Mouse (Mus musculus) midbrain, embryonic 11.5 days (tissue): ENCODE data around the gene Surf4. TPM values are rescaled to one million over a fixed set of nuclear protein-coding genes. Genes with fewer than 3 reads are reported as not detected.

Experiments
- ATAC-seq: fragments of 200-750 bp; cut with Nextera tagmentation; 2 replicates; pipeline ENCODE4 v1.8.0; 2017; ENCODE audit warnings: moderate TSS enrichment, moderate library complexity; ENCODE audit not compliant: low FRiP score
- DNase-seq: peaks from one replicate; pipeline ENCODE4 v3.0.0; 2015; ENCODE audit warnings: low spot score; ENCODE audit errors: missing footprints
- H3K27ac ChIP-seq: fragments of 300-500 bp; sonication (generic); 2 replicates; pipeline ENCODE4 v1.5.1; 2014; ENCODE audit warnings: low read depth, low read length
- H3K27me3 ChIP-seq: fragments of 300-500 bp; sonication (generic); 2 replicates; pipeline ENCODE4 v1.6.1; 2014; ENCODE audit warnings: mild to moderate bottlenecking, low read length, moderate library complexity, mixed read lengths; ENCODE audit not compliant: control insufficient read depth, insufficient read depth
- H3K36me3 ChIP-seq: fragments of 300-500 bp; sonication (generic); 2 replicates; pipeline ENCODE4 v1.6.1; 2014; ENCODE audit warnings: mild to moderate bottlenecking, low read length, moderate library complexity, mixed read lengths; ENCODE audit not compliant: control insufficient read depth, insufficient read depth
- H3K4me1 ChIP-seq: fragments of 300-500 bp; sonication (generic); 2 replicates; pipeline ENCODE4 v1.6.1; 2014; ENCODE audit warnings: low read length; ENCODE audit not compliant: control insufficient read depth, insufficient read depth
- H3K4me2 ChIP-seq: fragments of 300-500 bp; sonication (generic); 2 replicates; pipeline ENCODE4 v1.6.1; 2014; ENCODE audit warnings: mild to moderate bottlenecking, moderate library complexity
- H3K4me3 ChIP-seq: fragments of 300-500 bp; sonication (generic); 2 replicates; pipeline ENCODE4 v1.5.1; 2014; ENCODE audit warnings: low read depth, low read length
- H3K9ac ChIP-seq: fragments of 300-500 bp; sonication (generic); 2 replicates; pipeline ENCODE4 v1.6.1; 2014; ENCODE audit warnings: low read length
- H3K9me3 ChIP-seq: fragments of 300-500 bp; sonication (generic); 2 replicates; pipeline ENCODE4 v1.6.1; 2016; ENCODE audit warnings: low read length; ENCODE audit not compliant: control insufficient read depth
- WGBS: fragments of 180-500 bp; shearing (Covaris S2); extraction: QIAGEN DNeasy Blood & Tissue Kit; methylation state at CpG from one replicate; pipeline ENCODE4 v1.1.7; 2014; 5-methylcytosine and 5-hydroxymethylcytosine counted together
- polyA plus RNA-seq: library from polyadenylated mRNA; unstranded; fragments of >200 nt; fragmentation: Nextera tagmentation; extraction: Ambion mirVana; gene quantifications from 2 replicates; pipeline ENCODE4 v1.2.1, GENCODE M21; 2014

The Surf4 gene
- polyA plus RNA-seq, 1 experiment from 2014 or later = 137 TPM

DNA sequence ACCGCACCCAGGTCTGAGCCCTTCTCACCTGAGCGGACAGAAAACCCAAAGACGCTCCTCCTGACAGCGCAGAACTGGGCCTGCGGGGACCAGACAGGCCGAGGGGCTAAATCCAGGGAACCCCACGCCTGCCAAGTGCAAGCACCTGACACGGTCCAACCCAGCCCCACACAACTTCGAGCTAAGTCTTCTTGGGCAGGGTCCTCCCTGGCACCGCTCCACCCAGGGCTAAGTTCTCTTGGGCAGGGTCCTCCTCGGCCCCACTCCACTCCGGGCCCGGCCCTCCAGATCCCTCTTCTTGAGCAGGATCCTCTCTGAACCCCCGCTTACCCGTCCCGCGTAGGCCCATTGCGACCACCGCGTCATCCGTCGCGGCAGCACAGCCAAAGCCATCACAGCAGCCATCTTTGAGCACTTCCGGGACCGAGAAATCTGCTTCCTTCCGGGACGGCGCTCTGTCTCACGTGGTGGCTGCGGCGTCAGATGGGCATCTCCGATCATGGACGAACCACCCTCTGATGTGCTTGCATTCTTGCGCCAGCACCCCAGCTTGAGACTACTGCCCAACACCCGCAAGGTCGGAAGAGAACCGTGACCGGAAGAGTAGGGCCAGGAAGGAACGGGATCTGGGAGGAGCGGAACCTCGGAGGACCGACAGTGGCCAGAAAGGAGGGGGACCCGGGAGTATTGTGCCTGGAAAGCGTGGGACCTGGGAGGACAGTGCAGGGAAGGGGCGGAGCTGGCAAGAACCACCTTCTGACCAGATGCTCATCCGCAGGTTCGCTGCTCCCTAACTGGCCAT lies 17.6 kb downstream of the Surf4 start, which contains the start of the genes Surf2 and Surf1:
Gene Surf2, plus strand, starts transcription at position 441 of the 802 bp plus-strand sequence.
Gene Surf1, minus strand, starts transcription at position 604 of the 802 bp plus-strand sequence.
- ATAC-seq (peak; percentile 75), DNase-seq (peak; percentile 95)
- Histone ChIP-seq H3K9me3 (no peaks in the 10 kb centered on the region), H3K36me3 (peaks cover 36% of the 10 kb centered on the region), H3K4me1 (peaks cover 29% of the 10 kb centered on the region), H3K27ac (0 out of 2 replicates have a peak within 1 kb of the TSS, but pooled peaks have one; percentile 5), H3K4me2 (peak within 1 kb of the TSS; percentile 98), H3K4me3 (peak within 1 kb of the TSS; percentile 72), H3K27me3 (no peaks in the 10 kb centered on the region), H3K9ac (peak within 1 kb of the TSS; percentile 79)
- WGBS = 2% methylated on average over 47 of the region's 47 CpGs

GRCm38 (mm10) chr2:26914148-26914941 lies 19.4 kb downstream of the Surf4 start:
- H3K4me2 ChIP-seq = no peak overlapping the region
- peaks cover 29% of the 10 kb centered on the region for H3K4me1 ChIP-seq
- no peak for DNase-seq

GRCm38 (mm10) chr2:26913416-26914147 lies 20.1 kb downstream of the Surf4 start:
- ATAC-seq (no peak), DNase-seq (no peak)
- 85% methylated on average over 17 of the region's 17 CpGs for WGBS
- 0 out of 2 replicates have a peak overlapping the region, but pooled peaks have one; percentile 3 for H3K4me3 ChIP-seq
- H3K4me1 ChIP-seq = peaks cover 36% of the 10 kb centered on the region
- H3K4me2 ChIP-seq = no peak overlapping the region
- no peaks in the 10 kb centered on the region for H3K27me3 ChIP-seq
- H3K36me3 ChIP-seq = peaks cover 20% of the 10 kb centered on the region
- no peak overlapping the region for H3K9ac ChIP-seq
- no peak overlapping the region for H3K27ac ChIP-seq
- H3K9me3 ChIP-seq = no peaks in the 10 kb centered on the region

More at GRCm38 (mm10) chr2:26914148-26914941, 19.4 kb downstream of the Surf4 start:
- Histone ChIP-seq H3K27ac (no peak overlapping the region), H3K9ac (no peak overlapping the region), H3K4me3 (no peak overlapping the region), H3K36me3 (peaks cover 26% of the 10 kb centered on the region), H3K27me3 (no peaks in the 10 kb centered on the region), H3K9me3 (no peaks in the 10 kb centered on the region)
- 65% methylated on average over 8 of the region's 8 CpGs for WGBS
- ATAC-seq = no peak

DNA sequence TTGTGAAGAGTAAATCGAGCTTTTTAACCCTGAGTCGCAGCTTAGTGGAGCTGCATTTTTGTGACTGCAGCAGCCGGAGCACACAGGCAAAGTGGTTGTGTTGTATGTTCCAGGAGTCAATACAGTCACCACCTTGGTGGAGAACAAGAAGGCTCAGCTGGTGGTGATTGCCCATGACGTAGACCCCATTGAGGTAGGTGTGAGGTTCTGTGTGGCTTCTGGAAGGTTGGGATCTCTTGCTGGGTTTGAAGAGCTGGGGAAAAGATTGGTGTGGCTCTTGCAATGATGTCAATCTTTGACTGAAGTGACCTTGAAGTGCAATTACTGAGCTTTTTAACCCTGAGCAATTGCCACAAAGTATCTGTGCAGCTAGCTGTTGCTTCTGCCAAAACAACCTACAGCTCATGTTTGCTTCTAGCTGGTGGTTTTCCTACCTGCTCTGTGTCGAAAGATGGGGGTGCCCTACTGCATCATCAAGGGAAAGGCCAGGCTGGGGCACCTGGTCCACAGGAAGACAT lies 21.4 kb downstream of the Surf4 start:
- no peaks in the 10 kb centered on the region for H3K27me3 ChIP-seq
- ATAC-seq (no peak), DNase-seq (peak; percentile 82)
- H3K36me3 ChIP-seq = peaks cover 23% of the 10 kb centered on the region
- peak overlapping the region; percentile 99 for H3K4me2 ChIP-seq
- H3K9ac ChIP-seq = peak overlapping the region; percentile 89; the same call in 1 of the 2 replicates
- peak overlapping the region; percentile 76 for H3K4me3 ChIP-seq
- H3K27ac ChIP-seq = no peak overlapping the region
- 76% methylated on average over 5 of the region's 5 CpGs for WGBS
- H3K9me3 ChIP-seq = no peaks in the 10 kb centered on the region
- peaks cover 35% of the 10 kb centered on the region for H3K4me1 ChIP-seq

- DNase-seq = peak; percentile 96
- peaks cover 28% of the 10 kb centered on the region for H3K4me1 ChIP-seq
- H3K36me3 ChIP-seq = peaks cover 26% of the 10 kb centered on the region
- 3% methylated on average over 37 of the region's 37 CpGs for WGBS
- H3K27ac ChIP-seq = peak overlapping the region; percentile 62
- no peaks in the 10 kb centered on the region for H3K9me3 ChIP-seq
- H3K27me3 ChIP-seq = no peaks in the 10 kb centered on the region
- ATAC-seq = peak; percentile 61
- H3K9ac ChIP-seq = peak overlapping the region; percentile 89
- peak overlapping the region; percentile 76 for H3K4me3 ChIP-seq
- peak overlapping the region; percentile 99 for H3K4me2 ChIP-seq
Observed at GRCm38 (mm10) chr2:26910994-26911765, 22.5 kb downstream of the Surf4 start.

DNA sequence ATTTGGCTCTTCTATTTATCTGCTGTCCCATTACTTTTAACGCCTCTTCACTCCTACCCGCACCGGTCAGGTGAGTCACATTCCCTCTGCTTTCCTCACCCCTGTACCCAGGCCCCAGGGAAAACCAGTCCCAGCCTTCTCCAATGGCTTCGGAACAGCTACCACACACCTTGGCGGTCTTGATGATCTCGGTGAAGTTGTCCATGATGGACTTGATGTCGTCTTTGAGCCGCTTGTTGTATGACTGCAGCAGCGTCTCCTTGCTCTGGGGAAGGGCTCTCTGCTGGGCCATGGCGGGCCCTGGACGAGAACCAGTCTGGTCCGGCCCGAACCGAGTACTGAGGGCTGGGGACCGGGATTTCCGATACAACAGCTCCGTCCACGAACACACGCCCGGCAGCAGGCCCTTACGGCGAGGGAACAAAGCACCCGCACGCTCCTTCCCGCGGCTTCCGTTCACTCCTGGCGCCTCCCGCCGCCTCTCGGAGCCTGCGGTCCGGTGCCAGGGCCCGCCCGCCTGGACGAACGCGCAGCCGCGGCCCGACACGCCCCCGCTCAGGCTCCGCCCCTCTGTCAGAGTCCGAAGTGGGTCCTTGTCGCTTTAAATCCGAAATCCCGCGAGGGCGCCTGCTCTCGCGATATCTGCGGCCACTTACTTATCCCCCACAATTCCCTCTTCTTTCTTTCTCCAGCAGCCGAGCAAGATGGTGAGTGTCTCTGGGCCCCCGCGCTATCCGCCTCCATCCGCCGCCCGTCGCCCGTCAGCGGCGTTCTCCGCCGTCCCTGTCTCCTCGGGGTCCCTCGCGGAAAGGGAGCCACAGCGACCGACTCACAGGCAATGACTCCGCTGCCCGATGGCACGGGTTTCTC lies 23.4 kb downstream of the Surf4 start, which contains the start of the genes Med22 and Rpl7a:
Gene Med22, minus strand, starts transcription at position 554 of the 870 bp plus-strand sequence.
Gene Rpl7a, plus strand, starts transcription at position 641 of the 870 bp plus-strand sequence.
- no peaks in the 10 kb centered on the region for H3K9me3 ChIP-seq
- H3K27ac ChIP-seq = peak within 1 kb of the TSS; percentile 62
- WGBS = under 1% methylated on average over 55 of the region's 74 CpGs
- H3K4me1 ChIP-seq = peaks cover 22% of the 10 kb centered on the region
- peaks cover 31% of the 10 kb centered on the region for H3K36me3 ChIP-seq
- DNase-seq = peak; percentile 100
- peak within 1 kb of the TSS; percentile 99 for H3K4me2 ChIP-seq
- H3K4me3 ChIP-seq = peak within 1 kb of the TSS; percentile 76
- peak within 1 kb of the TSS; percentile 89 for H3K9ac ChIP-seq
- ATAC-seq = peak; percentile 90
- H3K27me3 ChIP-seq = no peaks in the 10 kb centered on the region

GRCm38 (mm10) chr2:26909387-26909784 lies 24.3 kb downstream of the Surf4 start:
- H3K27ac ChIP-seq = no peak overlapping the region
- peak overlapping the region; percentile 76 for H3K4me3 ChIP-seq
- peaks cover 19% of the 10 kb centered on the region for H3K4me1 ChIP-seq
- peak overlapping the region; percentile 80; the same call in 1 of the 2 replicates for H3K9ac ChIP-seq
- DNase-seq (no peak), ATAC-seq (no peak)
- H3K4me2 ChIP-seq = peak overlapping the region; percentile 49
- no peaks in the 10 kb centered on the region for H3K27me3 ChIP-seq
- H3K36me3 ChIP-seq = peaks cover 31% of the 10 kb centered on the region
- no peaks in the 10 kb centered on the region for H3K9me3 ChIP-seq
